ENCODE assay signal across 8 mouse cellular contexts in the genomic region with DNA sequence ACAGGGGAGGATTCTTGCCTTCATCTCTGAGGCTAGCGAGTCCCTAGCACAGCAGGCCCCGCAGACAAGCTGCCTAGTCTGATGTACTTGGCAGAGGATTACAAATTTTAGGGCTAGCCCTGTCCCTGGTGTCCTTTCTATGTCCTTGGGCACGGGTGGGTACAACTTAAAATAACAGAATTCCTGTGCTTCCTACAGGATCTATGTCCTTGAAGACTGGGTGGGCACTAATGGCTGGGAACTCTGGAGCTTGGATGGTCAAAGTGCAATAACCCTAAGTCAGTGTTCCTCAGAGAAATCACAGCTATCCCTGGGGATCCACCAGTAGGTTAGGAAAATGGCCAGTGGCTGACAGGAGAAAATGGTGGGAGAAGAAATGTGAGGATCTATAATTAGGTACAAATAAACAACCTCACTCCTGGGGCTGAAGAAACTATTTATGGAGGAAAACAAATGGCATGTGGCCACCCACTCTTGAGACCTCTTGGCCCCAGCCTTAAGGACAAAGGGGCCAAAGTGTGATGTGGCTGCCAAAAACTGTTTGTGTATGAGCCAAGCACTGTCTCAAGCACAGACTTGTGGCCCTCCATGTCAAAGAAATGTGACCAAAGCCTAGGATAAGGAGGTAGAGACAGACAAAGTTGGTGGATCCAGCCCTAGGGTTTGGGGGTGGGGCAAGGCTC. TPM values are rescaled to one million over a fixed set of nuclear protein-coding genes. Genes with fewer than 3 reads are reported as not detected.
DNase-seq lines count a peak whose midpoint lies in the region; ATAC-seq and TF ChIP-seq lines count a peak whose summit lies in the region.

No protein-coding gene starts in this region.

- intact Hi-C loops in gastrocnemius, postnatal 14 days (cut with DNase I; ENCODE audit: low total_unique reads) = no loop called here

- H3K4me2 ChIP-seq in hindbrain, embryonic 16.5 days (ENCODE audit: low read length) = no peak overlapping the region

- H3K4me1 ChIP-seq in megakaryocyte, embryonic 14.5 days = peaks cover 86% of the 10 kb centered on the region
- H3K4me1 ChIP-seq in hindbrain, embryonic 16.5 days (ENCODE audit: control insufficient read depth, insufficient read depth, low read depth, low read length) = peaks cover 60% of the 10 kb centered on the region
- H3K4me1 ChIP-seq in olfactory bulb, adult 2 months (ENCODE audit: control insufficient read depth, insufficient read depth, low read length) = peaks cover 30% of the 10 kb centered on the region

- no peak overlapping the region for H3K9ac ChIP-seq in hindbrain, embryonic 16.5 days (ENCODE audit: low read depth, low read length)

- no peak for ATAC-seq in megakaryocyte, adult 5-6 weeks (ENCODE audit: poor library complexity, severe bottlenecking)
- no peak for ATAC-seq in hindbrain, embryonic 16.5 days

- H3K27ac ChIP-seq in hindbrain, embryonic 16.5 days (ENCODE audit: low read depth, low read length) = peak overlapping the region; percentile 51
- peak overlapping the region; percentile 23; the same call in 1 of the 2 replicates for H3K27ac ChIP-seq in olfactory bulb, adult 2 months (ENCODE audit: insufficient read depth, low read depth, low read length)

- peaks cover 59% of the 10 kb centered on the region for H3K36me3 ChIP-seq in megakaryocyte, embryonic 14.5 days (replicated peaks; ENCODE audit: low read length)
- no peaks in the 10 kb centered on the region; the same call in 1 of the 2 replicates for H3K36me3 ChIP-seq in hindbrain, embryonic 16.5 days (ENCODE audit: control insufficient read depth, insufficient read depth, low read length)

- no peaks in the 10 kb centered on the region for H3K9me3 ChIP-seq in megakaryocyte, embryonic 14.5 days
- no peaks in the 10 kb centered on the region for H3K9me3 ChIP-seq in hindbrain, embryonic 16.5 days (ENCODE audit: control insufficient read depth, low read length)

- TF ChIP-seq CTCF in olfactory bulb, adult 2 months (IDR thresholded peaks at IDR 0.05; ENCODE audit: insufficient read depth, low read depth, low read length) = no peak

- no peak for TF ChIP-seq POLR2A in olfactory bulb, adult 2 months (IDR thresholded peaks at IDR 0.05; ENCODE audit: insufficient read depth, low read depth, low read length)

- DNase-seq in gastrocnemius, adult 18-20 months (ENCODE audit: low spot score) = peak; percentile 67
- no peak for DNase-seq in gastrocnemius, postnatal 14 days
- DNase-seq in right cerebral cortex, adult 2 months (ENCODE audit: low spot score in 2 of 2) = no peak
- no peak for DNase-seq in natural killer cell, adult 2 months (ENCODE audit: low spot score in 2 of 2)

- no peaks in the 10 kb centered on the region for H3K27me3 ChIP-seq in megakaryocyte, embryonic 14.5 days (replicated peaks)
- no peaks in the 10 kb centered on the region for H3K27me3 ChIP-seq in hindbrain, embryonic 16.5 days (replicated peaks; ENCODE audit: control insufficient read depth, insufficient read depth, low read length)

- 71% methylated on average over 3 of the region's 3 CpGs for WGBS in hindbrain, embryonic 16.5 days
- whole genome bisulfite sequencing in olfactory bulb, adult 2 months = 53% methylated on average over 3 of the region's 3 CpGs

- H3K4me3 ChIP-seq in megakaryocyte, embryonic 14.5 days (replicated peaks) = peak overlapping the region; percentile 14
- no peak overlapping the region for H3K4me3 ChIP-seq in hindbrain, embryonic 16.5 days (ENCODE audit: low read length)
- no peak overlapping the region for H3K4me3 ChIP-seq in olfactory bulb, adult 2 months (ENCODE audit: insufficient read depth, low read depth, low read length)

RNA-seq across cellular contexts. Expression of a gene that starts 4.1 kb away (rescaled TPM):
- total RNA-seq in gastrocnemius, adult 18-20 months (2021) = 100 to 1,000 TPM; 138 to 142 TPM
- 100 to 1,000 TPM; 154 to 159 TPM for total RNA-seq in gastrocnemius, postnatal 14 days (2021)
- polyA plus RNA-seq in megakaryocyte, embryonic 14.5 days (2012; ENCODE audit: insufficient read depth, low replicate concordance) = 140 and 309 TPM in 2 replicates
- 94.0 and 104 TPM in 2 replicates for total RNA-seq in megakaryocyte, adult 5-6 weeks (2015)
- 26.7 and 41.1 TPM in 2 replicates for total RNA-seq in megakaryocyte, adult 5-6 weeks (2017)
- 481 and 517 TPM in 2 replicates for polyA plus RNA-seq in hindbrain, embryonic 16.5 days (2015; fragmentation: Nextera tagmentation; extraction: Ambion mirVana)
- polyA plus RNA-seq in olfactory bulb, adult 2 months (2012; ENCODE audit: insufficient read depth, insufficient read length, low replicate concordance, missing spikeins) = 744 TPM in 1 of 2 replicates, not detected in the other

RNA-seq across cellular contexts. Expression of a gene that starts 25.4 kb away (rescaled TPM):
- 1 to 10 TPM; 4.3 to 6.6 TPM for total RNA-seq in gastrocnemius, adult 18-20 months (2021)
- 10 to 100 TPM in 1 of 2 experiments, 1 to 10 TPM in 1; 9.6 to 25.8 TPM for total RNA-seq in gastrocnemius, postnatal 14 days (2021)
- polyA plus RNA-seq in megakaryocyte, embryonic 14.5 days (2012; ENCODE audit: insufficient read depth, low replicate concordance) = 0.59 and 1.5 TPM in 2 replicates
- 0.59 and 0.80 TPM in 2 replicates for total RNA-seq in megakaryocyte, adult 5-6 weeks (2015)
- total RNA-seq in megakaryocyte, adult 5-6 weeks (2017) = 0.33 and 0.73 TPM in 2 replicates
- 26.6 and 29.0 TPM in 2 replicates for polyA plus RNA-seq in hindbrain, embryonic 16.5 days (2015; fragmentation: Nextera tagmentation; extraction: Ambion mirVana)
- not detected in 2 replicates for polyA plus RNA-seq in olfactory bulb, adult 2 months (2012; ENCODE audit: insufficient read depth, insufficient read length, low replicate concordance, missing spikeins)

RNA-seq across cellular contexts. Expression of a gene that starts 37.8 kb away (rescaled TPM):
- total RNA-seq in gastrocnemius, adult 18-20 months (2021) = 10 to 100 TPM; 87.2 to 90.6 TPM
- total RNA-seq in gastrocnemius, postnatal 14 days (2021) = 10 to 100 TPM; 76.0 to 78.6 TPM
- 77.9 and 126 TPM in 2 replicates for polyA plus RNA-seq in megakaryocyte, embryonic 14.5 days (2012; ENCODE audit: insufficient read depth, low replicate concordance)
- 51.4 and 64.2 TPM in 2 replicates for total RNA-seq in megakaryocyte, adult 5-6 weeks (2015)
- 42.7 and 46.6 TPM in 2 replicates for total RNA-seq in megakaryocyte, adult 5-6 weeks (2017)
- polyA plus RNA-seq in hindbrain, embryonic 16.5 days (2015; fragmentation: Nextera tagmentation; extraction: Ambion mirVana) = 82.2 and 84.1 TPM in 2 replicates
- polyA plus RNA-seq in olfactory bulb, adult 2 months (2012; ENCODE audit: insufficient read depth, insufficient read length, low replicate concordance, missing spikeins) = not detected in 2 replicates

RNA-seq across cellular contexts. Expression of a gene that starts 54.1 kb away (rescaled TPM):
- 10 to 100 TPM; 13.4 to 16.6 TPM for total RNA-seq in gastrocnemius, adult 18-20 months (2021)
- 10 to 100 TPM; 20.8 to 35.1 TPM for total RNA-seq in gastrocnemius, postnatal 14 days (2021)
- polyA plus RNA-seq in megakaryocyte, embryonic 14.5 days (2012; ENCODE audit: insufficient read depth, low replicate concordance) = 3.8 and 3.9 TPM in 2 replicates
- 12.3 and 16.2 TPM in 2 replicates for total RNA-seq in megakaryocyte, adult 5-6 weeks (2015)
- 13.5 and 14.8 TPM in 2 replicates for total RNA-seq in megakaryocyte, adult 5-6 weeks (2017)
- 45.8 and 46.6 TPM in 2 replicates for polyA plus RNA-seq in hindbrain, embryonic 16.5 days (2015; fragmentation: Nextera tagmentation; extraction: Ambion mirVana)
- not detected in 2 replicates for polyA plus RNA-seq in olfactory bulb, adult 2 months (2012; ENCODE audit: insufficient read depth, insufficient read length, low replicate concordance, missing spikeins)
